Mouse (Mus musculus): ENCODE measurements around the gene Acoxl. TPM values are rescaled to one million over a fixed set of nuclear protein-coding genes. Genes with fewer than 3 reads are reported as not detected.

Acoxl gene
- polyA plus RNA-seq, 1 experiment: not detected

DNA sequence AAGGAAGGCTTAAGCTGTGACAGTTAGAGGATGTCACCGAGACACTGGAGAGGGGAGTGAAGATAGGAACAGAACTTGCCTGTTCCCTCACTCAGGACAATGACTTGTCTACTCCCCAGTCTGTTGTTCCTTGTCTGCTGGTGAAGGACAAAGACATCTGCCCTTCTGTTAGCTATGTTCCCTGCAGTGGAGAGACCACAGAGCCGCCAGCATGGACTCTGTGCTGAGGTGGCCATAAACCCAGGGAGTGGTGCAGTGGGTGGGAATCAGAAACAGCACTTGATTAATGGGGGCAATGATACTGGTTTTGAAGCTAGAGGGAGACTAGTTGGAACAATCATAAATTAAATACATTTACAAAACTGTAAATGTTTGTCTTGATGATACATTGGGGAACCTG lies 191.3 kb downstream of the Acoxl start:
- Histone ChIP-seq H3K27ac (ENCODE audit: insufficient read depth, low read depth, low read length) (no peak overlapping the region), H3K4me3 (ENCODE audit: insufficient read depth, low read depth, low read length) (no peak overlapping the region), H3K4me1 (ENCODE audit: control insufficient read depth, insufficient read depth, low read length) (no peaks in the 10 kb centered on the region)
- TF ChIP-seq POLR2A (IDR thresholded peaks at IDR 0.05; ENCODE audit: insufficient read depth, low read depth, low read length) (no peak), CTCF (IDR thresholded peaks at IDR 0.05; ENCODE audit: insufficient read depth, low read depth, low read length) (no peak)
- 87% methylated on average over 2 of the region's 2 CpGs for WGBS

DNA sequence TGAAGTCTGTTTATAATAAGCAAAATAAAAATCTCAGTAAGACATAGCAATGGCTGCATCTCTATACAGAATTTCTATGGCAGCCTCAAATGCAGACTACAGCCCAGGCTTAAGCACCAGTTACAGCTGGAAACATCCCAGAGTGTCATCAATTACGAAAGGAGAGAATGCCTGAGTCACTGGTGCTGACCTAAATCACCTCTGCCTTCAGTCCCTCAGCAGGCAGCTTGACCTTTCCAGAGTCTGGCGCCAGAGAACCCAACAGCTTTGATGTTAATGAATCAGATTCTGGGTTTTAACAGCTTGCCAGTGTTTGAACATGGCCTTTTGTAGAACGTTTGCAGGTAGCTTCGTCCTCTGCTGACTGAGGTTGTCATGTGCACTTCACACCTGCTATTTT lies 193.4 kb downstream of the Acoxl start:
- TF ChIP-seq CTCF (IDR thresholded peaks at IDR 0.05; ENCODE audit: insufficient read depth, low read depth, low read length) (no peak), POLR2A (IDR thresholded peaks at IDR 0.05; ENCODE audit: insufficient read depth, low read depth, low read length) (no peak)
- 55% methylated on average over 4 of the region's 4 CpGs for WGBS

DNA sequence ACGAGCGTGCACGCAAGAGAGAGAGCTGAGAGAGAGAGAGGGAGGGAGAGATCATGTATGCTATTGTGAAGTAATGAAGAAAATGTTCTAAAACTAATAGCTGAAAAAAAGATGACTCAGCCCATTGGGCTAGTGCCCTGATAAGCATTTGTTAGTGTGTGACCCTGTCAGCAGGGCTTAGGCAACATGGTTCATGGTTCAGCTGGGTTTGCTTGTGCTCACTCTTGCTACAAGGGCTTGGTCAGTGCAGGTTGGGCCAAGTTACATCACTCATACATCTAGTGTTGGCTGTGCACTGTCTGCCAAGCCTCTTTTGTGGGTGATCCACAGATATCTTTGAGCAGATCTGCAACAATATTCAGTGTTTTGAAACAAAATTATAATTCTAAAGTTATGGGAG lies 194.8 kb downstream of the Acoxl start:
- TF ChIP-seq POLR2A (IDR thresholded peaks at IDR 0.05; ENCODE audit: insufficient read depth, low read depth, low read length) (no peak), CTCF (IDR thresholded peaks at IDR 0.05; ENCODE audit: insufficient read depth, low read depth, low read length) (no peak)
- H3K4me3 ChIP-seq (ENCODE audit: insufficient read depth, low read depth, low read length): no peak overlapping the region
- H3K4me1 ChIP-seq (ENCODE audit: control insufficient read depth, insufficient read depth, low read length): no peaks in the 10 kb centered on the region
- WGBS: 90% methylated on average over 3 of the region's 3 CpGs
- H3K27ac ChIP-seq (ENCODE audit: insufficient read depth, low read depth, low read length): no peak overlapping the region

More for the DNA sequence above, 193.4 kb downstream of the Acoxl start:
- Histone ChIP-seq H3K4me1 (ENCODE audit: control insufficient read depth, insufficient read depth, low read length) (no peaks in the 10 kb centered on the region), H3K27ac (ENCODE audit: insufficient read depth, low read depth, low read length) (no peak overlapping the region), H3K4me3 (ENCODE audit: insufficient read depth, low read depth, low read length) (no peak overlapping the region)

DNA sequence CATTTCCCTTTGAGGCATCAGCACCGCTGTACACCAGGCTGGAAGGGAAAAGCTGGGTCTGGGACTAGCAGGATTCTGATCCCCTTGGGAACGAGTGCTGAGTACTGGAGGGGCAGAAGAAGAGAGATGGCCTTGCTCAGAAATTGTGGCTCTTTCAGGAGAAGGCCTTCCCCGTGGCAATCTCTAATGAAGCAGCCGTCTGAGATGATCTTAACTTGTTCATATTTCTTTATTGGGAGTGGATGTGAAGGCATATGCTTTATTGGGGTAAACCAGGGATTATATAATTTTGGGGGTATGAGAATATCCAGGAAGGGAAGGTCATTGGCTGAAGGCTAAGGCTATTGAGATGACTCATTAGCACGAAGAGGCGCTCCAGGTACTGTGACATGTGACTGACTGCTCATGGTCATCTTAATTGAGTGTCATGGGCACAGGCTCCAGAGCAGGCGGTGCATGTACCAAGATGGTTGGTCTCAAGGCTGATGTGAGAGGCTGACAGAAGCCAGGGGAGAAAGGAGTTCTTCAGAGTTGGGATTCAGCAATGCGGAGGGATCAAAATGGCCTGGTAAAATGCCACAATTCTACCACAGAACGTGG lies 195.5 kb downstream of the Acoxl start:
- no peak overlapping the region for H3K4me3 ChIP-seq (ENCODE audit: insufficient read depth, low read depth, low read length)
- 93% methylated on average over 9 of the region's 9 CpGs for WGBS

DNA sequence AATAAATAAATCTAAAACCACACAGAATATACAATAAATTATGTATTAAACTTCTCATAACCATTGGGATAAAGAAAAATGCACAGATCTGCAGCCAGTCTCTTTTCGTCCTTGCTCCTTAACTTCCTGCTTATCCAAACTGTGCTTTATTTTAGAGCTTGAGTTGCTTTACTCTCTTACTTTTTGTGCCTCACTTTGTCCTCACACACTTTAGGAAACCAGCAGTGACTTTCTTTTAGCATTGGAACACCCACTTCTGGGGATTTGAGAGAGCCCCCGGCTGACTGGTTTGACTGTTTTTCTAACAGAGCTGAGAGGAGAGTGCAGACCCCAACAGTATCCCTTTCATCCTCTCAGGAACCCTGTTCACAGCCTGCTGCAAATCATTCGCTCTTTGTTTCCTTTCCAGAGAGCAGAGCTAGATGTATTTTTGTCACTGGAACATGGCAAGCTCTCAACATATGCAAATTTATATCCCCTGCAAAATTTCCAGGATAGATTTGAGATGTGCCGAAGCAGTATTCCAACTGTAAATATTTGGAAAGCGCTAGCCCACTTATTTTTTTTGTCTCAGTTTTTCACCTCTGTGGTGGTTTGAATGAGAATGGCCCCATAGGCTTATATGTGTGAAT lies 199.7 kb downstream of the Acoxl start:
- Histone ChIP-seq H3K4me1 (ENCODE audit: control insufficient read depth, insufficient read depth, low read length) (no peaks in the 10 kb centered on the region), H3K4me3 (ENCODE audit: insufficient read depth, low read depth, low read length) (no peak overlapping the region), H3K27ac (ENCODE audit: insufficient read depth, low read depth, low read length) (no peak overlapping the region)
- WGBS: 75% methylated on average over 5 of the region's 5 CpGs
- no peak for TF ChIP-seq CTCF (IDR thresholded peaks at IDR 0.05; ENCODE audit: insufficient read depth, low read depth, low read length)
- TF ChIP-seq POLR2A (IDR thresholded peaks at IDR 0.05; ENCODE audit: insufficient read depth, low read depth, low read length): no peak

More for the DNA sequence above, 195.5 kb downstream of the Acoxl start:
- no peaks in the 10 kb centered on the region for H3K4me1 ChIP-seq (ENCODE audit: control insufficient read depth, insufficient read depth, low read length)
- no peak for TF ChIP-seq CTCF (IDR thresholded peaks at IDR 0.05; ENCODE audit: insufficient read depth, low read depth, low read length)
- no peak overlapping the region for H3K27ac ChIP-seq (ENCODE audit: insufficient read depth, low read depth, low read length)

DNA sequence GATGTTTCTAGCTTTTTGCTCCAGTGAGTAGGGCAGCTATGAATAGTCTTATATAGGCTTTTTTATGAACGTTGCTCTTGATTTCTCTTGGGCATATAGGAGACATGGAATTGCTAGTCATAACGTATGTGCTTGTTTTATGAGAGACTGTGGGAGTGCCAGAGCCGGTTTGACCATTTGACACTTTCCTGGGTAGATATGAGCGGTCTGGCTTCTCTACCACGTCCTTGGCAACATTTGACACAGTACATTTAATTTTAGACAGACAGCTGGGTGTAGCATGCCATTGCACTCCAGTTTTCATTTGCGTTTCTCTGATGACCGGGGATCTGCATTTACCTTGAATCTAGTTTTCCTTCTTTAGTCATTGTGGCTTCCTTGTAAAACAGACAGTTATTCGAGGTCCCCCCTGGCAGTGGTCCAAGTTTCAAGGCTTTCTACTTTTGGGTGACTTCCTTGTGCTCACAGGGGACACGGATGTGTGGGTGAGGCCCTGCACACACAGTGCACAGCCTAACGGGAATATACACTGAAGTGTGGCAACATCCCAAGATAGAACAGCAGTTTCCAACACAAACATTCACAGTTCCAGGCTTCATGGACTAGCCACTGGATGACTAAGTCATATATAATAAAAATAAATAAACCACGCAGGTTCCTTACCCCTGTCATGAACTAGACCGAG lies 202.5 kb downstream of the Acoxl start:
- no peak for TF ChIP-seq POLR2A (IDR thresholded peaks at IDR 0.05; ENCODE audit: insufficient read depth, low read depth, low read length)
- no peak for TF ChIP-seq CTCF (IDR thresholded peaks at IDR 0.05; ENCODE audit: insufficient read depth, low read depth, low read length)
- Histone ChIP-seq H3K4me3 (ENCODE audit: insufficient read depth, low read depth, low read length) (no peak overlapping the region), H3K4me1 (ENCODE audit: control insufficient read depth, insufficient read depth, low read length) (no peaks in the 10 kb centered on the region), H3K27ac (ENCODE audit: insufficient read depth, low read depth, low read length) (no peak overlapping the region)
- 73% methylated on average over 12 of the region's 12 CpGs for WGBS

DNA sequence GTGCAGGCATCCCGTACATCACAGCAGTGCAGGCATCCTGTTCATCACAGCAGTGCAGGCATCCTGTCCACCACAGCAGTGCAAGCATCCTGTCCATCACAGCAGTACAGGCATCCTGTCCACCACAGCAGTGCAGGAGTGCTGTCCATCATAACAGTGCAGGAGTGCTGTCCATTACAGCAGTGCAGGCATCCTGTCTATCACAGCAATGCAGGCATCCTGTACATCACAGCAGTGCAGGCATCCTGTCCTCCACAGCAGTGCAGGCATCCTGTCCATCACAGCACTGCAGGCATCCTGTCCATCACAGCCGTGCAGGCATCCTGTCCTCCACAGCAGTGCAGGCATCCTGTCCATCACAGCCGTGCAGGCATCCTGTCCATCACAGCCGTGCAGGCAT lies 207.8 kb downstream of the Acoxl start:
- H3K4me3 ChIP-seq (ENCODE audit: insufficient read depth, low read depth, low read length): no peak overlapping the region
- 73% methylated on average over 4 of the region's 4 CpGs for WGBS
- H3K27ac ChIP-seq (ENCODE audit: insufficient read depth, low read depth, low read length): no peak overlapping the region
- H3K4me1 ChIP-seq (ENCODE audit: control insufficient read depth, insufficient read depth, low read length): no peaks in the 10 kb centered on the region
- TF ChIP-seq CTCF (IDR thresholded peaks at IDR 0.05; ENCODE audit: insufficient read depth, low read depth, low read length) (no peak), POLR2A (IDR thresholded peaks at IDR 0.05; ENCODE audit: insufficient read depth, low read depth, low read length) (no peak)

DNA sequence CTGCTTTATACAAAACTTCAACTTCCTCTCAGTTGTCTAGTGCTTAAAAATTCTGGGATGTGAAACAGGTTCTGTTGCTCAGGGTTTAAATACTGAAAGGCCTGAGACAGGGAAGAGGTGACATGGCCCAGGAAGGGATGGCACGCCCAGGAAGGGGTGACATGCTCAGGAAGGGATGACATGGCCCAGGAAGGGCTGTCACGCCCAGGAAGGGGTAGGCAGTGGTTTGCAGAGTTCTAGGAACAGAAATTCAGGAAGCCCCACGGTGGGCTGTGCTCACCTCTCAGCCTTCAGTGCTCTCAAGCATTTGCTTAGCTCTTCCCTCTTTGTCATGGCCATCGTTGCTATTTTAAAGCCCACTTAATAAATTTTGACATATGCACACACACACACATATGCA lies 216.2 kb downstream of the Acoxl start:
- TF ChIP-seq CTCF (IDR thresholded peaks at IDR 0.05; ENCODE audit: insufficient read depth, low read depth, low read length) (no peak), POLR2A (IDR thresholded peaks at IDR 0.05; ENCODE audit: insufficient read depth, low read depth, low read length) (no peak)
- H3K4me3 ChIP-seq (ENCODE audit: insufficient read depth, low read depth, low read length): no peak overlapping the region
- 85% methylated on average over 4 of the region's 4 CpGs for WGBS
- no peak overlapping the region for H3K27ac ChIP-seq (ENCODE audit: insufficient read depth, low read depth, low read length)
- H3K4me1 ChIP-seq (ENCODE audit: control insufficient read depth, insufficient read depth, low read length): no peaks in the 10 kb centered on the region

DNA sequence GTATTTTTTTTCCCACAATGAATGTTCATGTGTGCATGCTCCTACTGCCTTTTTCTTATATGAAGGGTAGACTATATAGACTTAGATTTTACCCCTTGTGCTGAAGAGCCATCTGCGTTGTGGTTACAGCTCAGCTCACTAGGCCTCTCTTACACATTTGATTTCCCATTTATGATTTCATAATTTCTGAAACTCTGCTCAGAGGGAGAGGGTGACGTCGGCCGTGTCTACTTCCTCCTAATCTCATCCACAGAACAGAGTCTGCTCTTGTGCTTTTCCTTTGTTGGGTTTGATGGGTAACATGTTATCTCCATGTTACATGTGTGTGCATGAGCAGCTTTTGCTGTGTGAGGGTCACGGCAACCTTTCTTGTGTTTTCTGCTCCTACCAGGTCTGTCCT lies 219.2 kb downstream of the Acoxl start:
- Histone ChIP-seq H3K4me3 (ENCODE audit: insufficient read depth, low read depth, low read length) (no peak overlapping the region), H3K4me1 (ENCODE audit: control insufficient read depth, insufficient read depth, low read length) (no peaks in the 10 kb centered on the region), H3K27ac (ENCODE audit: insufficient read depth, low read depth, low read length) (no peak overlapping the region)
- TF ChIP-seq CTCF (IDR thresholded peaks at IDR 0.05; ENCODE audit: insufficient read depth, low read depth, low read length) (no peak), POLR2A (IDR thresholded peaks at IDR 0.05; ENCODE audit: insufficient read depth, low read depth, low read length) (no peak)
- over 99% methylated on average over 5 of the region's 5 CpGs for WGBS

Measured in olfactory bulb, adult 2 months (tissue).